Mouse (Mus musculus) ES-Bruce4 (cell line): ENCODE results near the gene Rpl23. TPM values are rescaled to one million over a fixed set of nuclear protein-coding genes. Genes with fewer than 3 reads are reported as not detected.

Source experiments
- H3K27ac ChIP-seq: 2 replicates; pipeline ENCODE4 v1.5.1; 2012; ENCODE audit warnings: low read length, inconsistent platforms; ENCODE audit not compliant: insufficient read depth
- H3K27me3 ChIP-seq: 2 replicates; pipeline ENCODE4 v1.6.1; 2012; ENCODE audit warnings: mild to moderate bottlenecking, low read length, inconsistent platforms; ENCODE audit not compliant: control insufficient read depth, poor library complexity, insufficient read depth, severe bottlenecking
- H3K36me3 ChIP-seq: 2 replicates; pipeline ENCODE4 v1.6.1; 2012; ENCODE audit warnings: inconsistent platforms, mild to moderate bottlenecking, low read length, moderate library complexity; ENCODE audit not compliant: control insufficient read depth, poor library complexity, insufficient read depth, severe bottlenecking
- H3K4me1 ChIP-seq: one replicate; pipeline ENCODE4 v1.8.1; 2011; ENCODE audit warnings: low read length; ENCODE audit not compliant: control insufficient read depth, insufficient read depth
- H3K4me3 ChIP-seq: 2 replicates; pipeline ENCODE4 v1.5.1; 2011; ENCODE audit warnings: low read depth, mild to moderate bottlenecking, low read length
- H3K9ac ChIP-seq: 2 replicates; pipeline ENCODE4 v1.6.1; 2012; ENCODE audit warnings: low read depth, mild to moderate bottlenecking, inconsistent platforms; ENCODE audit not compliant: poor library complexity, severe bottlenecking
- H3K9me3 ChIP-seq: replicated peaks from 2 replicates; pipeline ENCODE4 v1.6.1; 2012; ENCODE audit warnings: mild to moderate bottlenecking, low read length, inconsistent platforms; ENCODE audit not compliant: control insufficient read depth, poor library complexity, insufficient read depth, severe bottlenecking
- CTCF ChIP-seq: IDR thresholded peaks from one replicate; pipeline ENCODE4 v1.8.1; 2011; ENCODE audit warnings: low read depth, low read length
- EP300 ChIP-seq: IDR thresholded peaks from 2 replicates; pipeline ENCODE4 v1.6.1; 2011; ENCODE audit warnings: low read depth, low read length; ENCODE audit not compliant: insufficient read depth
- POLR2A ChIP-seq: IDR thresholded peaks from one replicate; pipeline ENCODE4 v1.8.1; 2011; ENCODE audit warnings: low read length; ENCODE audit not compliant: insufficient read depth
- polyA plus RNA-seq: library from polyadenylated mRNA; stranded (reverse); fragments of >200 nt; gene quantifications from 2 replicates; pipeline ENCODE4 v1.2.4, GENCODE M21; 2011; ENCODE audit warnings: low read depth; ENCODE audit not compliant: missing spikeins, insufficient read depth, insufficient read length

Rpl23 gene
- polyA plus RNA-seq, 1 experiment = 842 TPM

GRCm38 (mm10) chr11:97800691-97801408 is 18.6 kb upstream of the Rpl23 start:
- H3K4me3 ChIP-seq = peak overlapping the region; percentile 84
- H3K4me1 ChIP-seq = peaks cover 4% of the 10 kb centered on the region
- no peaks in the 10 kb centered on the region for H3K27me3 ChIP-seq
- peak overlapping the region; percentile 92 for H3K27ac ChIP-seq
- H3K9ac ChIP-seq = peak overlapping the region; percentile 85
- TF ChIP-seq EP300 (no peak), CTCF (no peak), POLR2A (no peak)
- no peaks in the 10 kb centered on the region for H3K9me3 ChIP-seq
- H3K36me3 ChIP-seq = no peaks in the 10 kb centered on the region

GRCm38 (mm10) chr11:97799994-97800690 is 17.9 kb upstream of the Rpl23 start:
- Histone ChIP-seq H3K4me1 (peaks cover 4% of the 10 kb centered on the region), H3K4me3 (peak overlapping the region; percentile 95), H3K9ac (peak overlapping the region; percentile 85), H3K27me3 (no peaks in the 10 kb centered on the region), H3K36me3 (no peaks in the 10 kb centered on the region), H3K9me3 (no peaks in the 10 kb centered on the region), H3K27ac (peak overlapping the region; percentile 92)
- no peak for TF ChIP-seq CTCF
- no peak for TF ChIP-seq POLR2A
- TF ChIP-seq EP300 = peak; percentile 29; the same call in 1 of the 2 replicates

GRCm38 (mm10) chr11:97799146-97799993 is 17.1 kb upstream of the Rpl23 start:
- Histone ChIP-seq H3K9ac (peak overlapping the region; percentile 85), H3K9me3 (no peaks in the 10 kb centered on the region), H3K4me3 (peak overlapping the region; percentile 95), H3K36me3 (no peaks in the 10 kb centered on the region), H3K27me3 (no peaks in the 10 kb centered on the region), H3K27ac (peak overlapping the region; percentile 84), H3K4me1 (peaks cover 1% of the 10 kb centered on the region)
- TF ChIP-seq CTCF (no peak), POLR2A (no peak), EP300 (no peak)

GRCm38 (mm10) chr11:97798782-97799145 is 16.5 kb upstream of the Rpl23 start, which contains the start of gene Lasp1:
Gene Lasp1 (plus strand): TSS chr11:97799000.
- TF ChIP-seq EP300 = no peak
- TF ChIP-seq CTCF = no peak
- TF ChIP-seq POLR2A = no peak
- H3K9ac ChIP-seq = peak within 1 kb of the TSS; percentile 85
- H3K27me3 ChIP-seq = no peaks in the 10 kb centered on the region
- no peaks in the 10 kb centered on the region for H3K9me3 ChIP-seq
- peak within 1 kb of the TSS; percentile 84 for H3K27ac ChIP-seq
- H3K36me3 ChIP-seq = no peaks in the 10 kb centered on the region
- peaks cover 1% of the 10 kb centered on the region for H3K4me1 ChIP-seq
- H3K4me3 ChIP-seq = peak within 1 kb of the TSS; percentile 95

- Histone ChIP-seq H3K27me3 (no peaks in the 10 kb centered on the region), H3K9ac (peak overlapping the region; percentile 85), H3K36me3 (no peaks in the 10 kb centered on the region), H3K27ac (peak overlapping the region; percentile 55), H3K4me1 (peaks cover 1% of the 10 kb centered on the region), H3K4me3 (peak overlapping the region; percentile 56), H3K9me3 (no peaks in the 10 kb centered on the region)
- TF ChIP-seq EP300 = no peak
These were observed 15.8 kb upstream of the Rpl23 start for GRCm38 (mm10) chr11:97798083-97798435.
